Mouse (Mus musculus) forelimb bud, embryonic 11.5 days (tissue): Measurements from ENCODE around the gene Rassf5.
"Not testable (repeated sequence)": the region's sequence is repeated elsewhere in the genome, so short reads cannot be mapped to it uniquely, and the experiment has no call there.

Experiments
- DNase-seq: peaks from one replicate; pipeline ENCODE4 v3.0.0-alpha.2; 2012; ENCODE audit warnings: low read depth, low spot score

The Rassf5 gene

GRCm38 (mm10) chr1:131259632-131260308 is 14.7 kb upstream of the Rassf5 start:
- DNase-seq = no peak

GRCm38 (mm10) chr1:131257288-131257687 is 12.2 kb upstream of the Rassf5 start:
- DNase-seq = no peak

GRCm38 (mm10) chr1:131252516-131253250 is 7.6 kb upstream of the Rassf5 start:
- not testable (repeated sequence) for DNase-seq

GRCm38 (mm10) chr1:131246433-131247395 is 1.7 kb upstream of the Rassf5 start:
- DNase-seq = peak; percentile 35

GRCm38 (mm10) chr1:131245926-131246325 is 868 bp upstream of the Rassf5 start:
- peak; percentile 43 for DNase-seq

GRCm38 (mm10) chr1:131244536-131245088 is 446 bp downstream of the Rassf5 start:
- no peak for DNase-seq

- no peak for DNase-seq
These were observed 2.1 kb downstream of the Rassf5 start for GRCm38 (mm10) chr1:131242956-131243355.

- DNase-seq = no peak
These were observed 5.4 kb downstream of the Rassf5 start for GRCm38 (mm10) chr1:131239576-131240193.

- no peak for DNase-seq
These were observed 6.1 kb downstream of the Rassf5 start for GRCm38 (mm10) chr1:131238931-131239381.

GRCm38 (mm10) chr1:131236077-131236476 is 9.0 kb downstream of the Rassf5 start:
- no peak for DNase-seq

- DNase-seq = no peak
These were observed 11.5 kb downstream of the Rassf5 start for GRCm38 (mm10) chr1:131233527-131233926.

GRCm38 (mm10) chr1:131228659-131229058 is 16.4 kb downstream of the Rassf5 start:
- DNase-seq = no peak

GRCm38 (mm10) chr1:131228225-131228624 is 16.8 kb downstream of the Rassf5 start:
- no peak for DNase-seq

- no peak for DNase-seq
These were observed 20.1 kb downstream of the Rassf5 start for GRCm38 (mm10) chr1:131224848-131225471.

- DNase-seq = no peak
These were observed 21.7 kb downstream of the Rassf5 start for GRCm38 (mm10) chr1:131223345-131223744.

- DNase-seq = no peak
These were observed 23.1 kb downstream of the Rassf5 start for GRCm38 (mm10) chr1:131221822-131222590.

GRCm38 (mm10) chr1:131218933-131219332 is 26.1 kb downstream of the Rassf5 start:
- no peak for DNase-seq

GRCm38 (mm10) chr1:131213361-131213760 is 31.7 kb downstream of the Rassf5 start:
- no peak for DNase-seq

GRCm38 (mm10) chr1:131212956-131213355 is 32.1 kb downstream of the Rassf5 start:
- no peak for DNase-seq

GRCm38 (mm10) chr1:131211655-131212054 is 33.4 kb downstream of the Rassf5 start:
- DNase-seq = no peak
